Mouse (Mus musculus): ENCODE results near the gene Asz1.

The Asz1 gene

GRCm38 (mm10) chr6:18108934-18109333, at the start of gene Asz1:
Gene Asz1 (minus strand): TSS chr6:18109061.
- DNase-seq (ENCODE audit: extremely low spot score) = no peak

- DNase-seq (ENCODE audit: extremely low spot score) = no peak
Observed at GRCm38 (mm10) chr6:18153031-18153430, 44.2 kb upstream of the Asz1 start.

- DNase-seq (ENCODE audit: extremely low spot score) = no peak
Observed at GRCm38 (mm10) chr6:18135246-18135645, 26.4 kb upstream of the Asz1 start.

- DNase-seq (ENCODE audit: extremely low spot score) = no peak
Observed at GRCm38 (mm10) chr6:18128059-18128458, 19.2 kb upstream of the Asz1 start.

- DNase-seq (ENCODE audit: extremely low spot score) = no peak
Observed at GRCm38 (mm10) chr6:18127206-18127983, 18.5 kb upstream of the Asz1 start.

- DNase-seq (ENCODE audit: extremely low spot score) = no peak
Observed at GRCm38 (mm10) chr6:18096861-18097260, 12.0 kb downstream of the Asz1 start.

- no peak for DNase-seq (ENCODE audit: extremely low spot score)
Observed at GRCm38 (mm10) chr6:18089098-18089497, 19.8 kb downstream of the Asz1 start.

GRCm38 (mm10) chr6:18087160-18087804, 21.6 kb downstream of the Asz1 start:
- DNase-seq (ENCODE audit: extremely low spot score) = no peak

GRCm38 (mm10) chr6:18078615-18079014, 30.2 kb downstream of the Asz1 start:
- DNase-seq (ENCODE audit: extremely low spot score) = peak; percentile 30

GRCm38 (mm10) chr6:18076986-18077385, 31.9 kb downstream of the Asz1 start:
- DNase-seq (ENCODE audit: extremely low spot score) = no peak

- DNase-seq (ENCODE audit: extremely low spot score) = no peak
Observed at GRCm38 (mm10) chr6:18076577-18076976, 32.3 kb downstream of the Asz1 start.

- no peak for DNase-seq (ENCODE audit: extremely low spot score)
Observed at GRCm38 (mm10) chr6:18057899-18058298, 51.0 kb downstream of the Asz1 start.

- no peak for DNase-seq (ENCODE audit: extremely low spot score)
Observed at GRCm38 (mm10) chr6:18051702-18052101, 57.2 kb downstream of the Asz1 start.

- no peak for DNase-seq (ENCODE audit: extremely low spot score)
Observed at GRCm38 (mm10) chr6:18044299-18044698, 64.6 kb downstream of the Asz1 start.

- no peak for DNase-seq (ENCODE audit: extremely low spot score)
Observed at GRCm38 (mm10) chr6:18043172-18043571, 65.7 kb downstream of the Asz1 start.

- no peak for DNase-seq (ENCODE audit: extremely low spot score)
Observed at GRCm38 (mm10) chr6:18032271-18032670, 76.6 kb downstream of the Asz1 start.

GRCm38 (mm10) chr6:18031509-18032010, 77.3 kb downstream of the Asz1 start:
- peak; percentile 31 for DNase-seq (ENCODE audit: extremely low spot score)

GRCm38 (mm10) chr6:18030868-18031508, 77.9 kb downstream of the Asz1 start:
- DNase-seq (ENCODE audit: extremely low spot score) = peak; percentile 6

GRCm38 (mm10) chr6:18029746-18030656, 78.9 kb downstream of the Asz1 start, which contains the start of gene Wnt2:
Gene Wnt2 (minus strand): TSS chr6:18030585.
- DNase-seq (ENCODE audit: extremely low spot score) = peak; percentile 46

GRCm38 (mm10) chr6:18024133-18024794, 84.6 kb downstream of the Asz1 start:
- no peak for DNase-seq (ENCODE audit: extremely low spot score)

GRCm38 (mm10) chr6:18013346-18013745, 95.5 kb downstream of the Asz1 start:
- DNase-seq (ENCODE audit: extremely low spot score) = no peak
